Comparison of ENCODE assay signal across 20 mouse cellular contexts in the genomic region with DNA sequence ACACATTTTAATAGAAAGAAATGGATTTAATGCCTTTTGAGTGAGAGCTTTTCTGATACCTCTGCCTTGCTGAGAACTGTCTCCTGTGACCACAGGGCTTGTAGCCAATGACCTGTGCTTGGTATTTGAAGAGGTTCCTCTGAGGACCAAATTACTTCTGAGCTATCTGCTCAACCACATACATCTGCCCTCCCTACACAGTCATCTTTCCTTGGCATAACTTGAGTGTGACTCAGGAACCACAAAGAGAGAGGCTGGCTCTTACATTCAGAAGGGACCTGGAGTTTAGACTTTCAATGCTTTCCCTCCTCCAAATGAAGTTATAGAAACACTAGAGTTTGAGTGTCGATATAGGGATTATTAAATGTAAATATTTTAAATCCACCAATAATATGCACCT.
"Had no signal": no experiment of that assay in that cellular context is flagged by ENCODE, and none has a peak within 500 bp of the region (broad histone marks: within the 10 kb centered on the region; RNA-seq: fewer than 3 reads in every experiment).

No protein-coding gene starts in this region.

- H3K9me3 ChIP-seq: kidney, embryonic 15.5 days; limb, embryonic 10.5 days; limb, embryonic 13.5 days; liver, embryonic 13.5 days; neural tube, embryonic 13.5 days had no signal

- H3K4me3 ChIP-seq: kidney, embryonic 15.5 days; layer of hippocampus, adult 2 months; limb, embryonic 10.5 days; limb, embryonic 13.5 days; liver, embryonic 13.5 days; neural tube, embryonic 13.5 days had no signal

- H3K4me1 ChIP-seq: kidney, embryonic 15.5 days; limb, embryonic 10.5 days; limb, embryonic 13.5 days; liver, embryonic 13.5 days; neural tube, embryonic 13.5 days had no signal

- H3K9ac ChIP-seq: kidney, embryonic 15.5 days; limb, embryonic 13.5 days; liver, embryonic 13.5 days; neural tube, embryonic 13.5 days had no signal

- H3K4me2 ChIP-seq: kidney, embryonic 15.5 days; limb, embryonic 13.5 days; liver, embryonic 13.5 days; midbrain, embryonic 11.5 days; neural tube, embryonic 13.5 days had no signal

- H3K36me3 ChIP-seq: kidney, embryonic 15.5 days; limb, embryonic 10.5 days; limb, embryonic 13.5 days; liver, embryonic 13.5 days; neural tube, embryonic 13.5 days had no signal

- DNase-seq: kidney, adult 8-10 months; kidney, postnatal 10 days; kidney, postnatal 4 days; layer of hippocampus, adult 9-11 months; liver; liver, embryonic 13.5 days; lung, adult 2 months; lung, postnatal 14 days; lung, postnatal 4 days; midbrain, embryonic 14.5 days; retina, postnatal 1 day; right cerebral cortex, postnatal 25 days; thymus, adult 18-20 months; thymus, postnatal 36 days had no signal

- H3K27ac ChIP-seq: kidney, embryonic 15.5 days; layer of hippocampus, adult 2 months; limb, embryonic 10.5 days; limb, embryonic 13.5 days; liver, embryonic 13.5 days; neural tube, embryonic 13.5 days had no signal

- H3K27me3 ChIP-seq: kidney, embryonic 15.5 days; liver, embryonic 13.5 days; neural tube, embryonic 13.5 days had no signal
